Mouse (Mus musculus) Patski (cell line): Measurements from ENCODE around the gene Slc6a6. TPM values are rescaled to one million over a fixed set of nuclear protein-coding genes. Genes with fewer than 3 reads are reported as not detected.

Source experiments
- ATAC-seq: fragments of 100-300 bp; one replicate; pipeline ENCODE4 v1.8.0; 2021
- CTCF ChIA-PET: fragments of 350-600 bp; sonication (Branson Sonifier 250); formaldehyde crosslinking; loops from one replicate; lab custom pipeline; 2022; ENCODE audit warnings: inconsistent platforms; lab: Charles Lee
- POLR2A ChIA-PET: fragments of 350-600 bp; sonication (Branson Sonifier 250); formaldehyde crosslinking; loops from one replicate; lab custom pipeline; 2022; ENCODE audit warnings: antibody characterized with exemption, inconsistent platforms; lab: Charles Lee
- DNase-seq: peaks from one replicate; pipeline ENCODE4 v3.0.0-alpha.2; 2011; ENCODE audit warnings: low read depth, low spot score
- H3K27me3 ChIP-seq: fragments of 371-371 bp; one replicate; pipeline ENCODE4 v1.5.1; 2021
- CTCF ChIP-seq: fragments of 100-300 bp; IDR thresholded peaks from one replicate; pipeline ENCODE4 v1.5.1; 2021
- in situ Hi-C: fragments of 300-500 bp; cut with MboI; formaldehyde crosslinking; loops from 3 replicates; pipeline ENCODE4 v1.11.1; 2018; ENCODE audit warnings: low pct_unique_long_range_greater_than_20kb, mixed read lengths
- polyA plus RNA-seq: library from polyadenylated mRNA; unstranded; gene quantifications from one replicate; pipeline ENCODE4 v1.2.3, GENCODE M21; 2021

Gene Slc6a6
- polyA plus RNA-seq, 1 experiment from 2014 or later = 497 TPM

- DNase-seq = no peak
Measured at GRCm38 (mm10) chr6:91788311-91788798, 104.5 kb downstream of the Slc6a6 start.

GRCm38 (mm10) chr6:91795640-91796039 lies 111.8 kb downstream of the Slc6a6 start:
- no peak for TF ChIP-seq CTCF
- ChIA-PET POLR2A (no interaction called here), CTCF (no interaction called here)
- in situ Hi-C loops = no loop called here
- DNase-seq (no peak), ATAC-seq (no peak)
- peaks cover 55% of the 10 kb centered on the region for H3K27me3 ChIP-seq

More at GRCm38 (mm10) chr6:91788311-91788798, 104.5 kb downstream of the Slc6a6 start:
- H3K27me3 ChIP-seq = peaks cover 11% of the 10 kb centered on the region
- CTCF ChIA-PET = no interaction called here
- POLR2A ChIA-PET = no interaction called here
- no peak for ATAC-seq
- in situ Hi-C loops = no loop called here
- no peak for TF ChIP-seq CTCF

- in situ Hi-C loops = no loop called here
- TF ChIP-seq CTCF = no peak
Measured at GRCm38 (mm10) chr6:91796064-91796463, 112.2 kb downstream of the Slc6a6 start.

GRCm38 (mm10) chr6:91796736-91797135 lies 112.9 kb downstream of the Slc6a6 start:
- TF ChIP-seq CTCF = no peak
- ChIA-PET POLR2A (no interaction called here), CTCF (no interaction called here)
- DNase-seq (no peak), ATAC-seq (no peak)
- H3K27me3 ChIP-seq = peaks cover 61% of the 10 kb centered on the region
- in situ Hi-C loops = no loop called here

More at GRCm38 (mm10) chr6:91796064-91796463, 112.2 kb downstream of the Slc6a6 start:
- DNase-seq (no peak), ATAC-seq (no peak)
- peaks cover 58% of the 10 kb centered on the region for H3K27me3 ChIP-seq
- ChIA-PET CTCF (no interaction called here), POLR2A (no interaction called here)

GRCm38 (mm10) chr6:91798496-91798895 lies 114.6 kb downstream of the Slc6a6 start:
- no peak for ATAC-seq
- CTCF ChIA-PET = no interaction called here
- no peak for TF ChIP-seq CTCF
- in situ Hi-C loops = no loop called here
- H3K27me3 ChIP-seq = peaks cover 75% of the 10 kb centered on the region
- no peak for DNase-seq
- POLR2A ChIA-PET = no interaction called here

- POLR2A ChIA-PET = no interaction called here
- DNase-seq = no peak
- no peak for TF ChIP-seq CTCF
- H3K27me3 ChIP-seq = peaks cover 83% of the 10 kb centered on the region
- ATAC-seq = no peak
- CTCF ChIA-PET = interaction anchor here (0.7 kb wide), 1 partner anchor 277 kb away, joined by 3 read pairs; no protein-coding TSS in a partner anchor
- in situ Hi-C loops = no loop called here
Measured at GRCm38 (mm10) chr6:91804177-91804576, 120.3 kb downstream of the Slc6a6 start.

- DNase-seq (no peak), ATAC-seq (no peak)
- no peak for TF ChIP-seq CTCF
- CTCF ChIA-PET = no interaction called here
- in situ Hi-C loops = no loop called here
- POLR2A ChIA-PET = no interaction called here
- peaks cover 82% of the 10 kb centered on the region for H3K27me3 ChIP-seq
Measured at GRCm38 (mm10) chr6:91807169-91807568, 123.3 kb downstream of the Slc6a6 start.

GRCm38 (mm10) chr6:91808022-91808421 lies 124.2 kb downstream of the Slc6a6 start:
- in situ Hi-C loops = no loop called here
- TF ChIP-seq CTCF = no peak
- DNase-seq (no peak), ATAC-seq (no peak)
- H3K27me3 ChIP-seq = peaks cover 74% of the 10 kb centered on the region
- ChIA-PET POLR2A (no interaction called here), CTCF (no interaction called here)

Other genes starting within 250 kb of the Slc6a6 start
- 24.0 TPM for gene Chchd4, start 210.5 kb upstream of the Slc6a6 start, polyA plus RNA-seq
- gene Tmem43, start 210.3 kb upstream of the Slc6a6 start, polyA plus RNA-seq = 59.2 TPM
- 45.1 TPM for gene Xpc, start 168.2 kb upstream of the Slc6a6 start, polyA plus RNA-seq
- 82.6 TPM for gene Lsm3, start 168.1 kb upstream of the Slc6a6 start, polyA plus RNA-seq
- 0.04 TPM for gene Grip2, start 143.2 kb downstream of the Slc6a6 start, polyA plus RNA-seq
- 28.3 TPM for gene Ccdc174, start 194.0 kb downstream of the Slc6a6 start, polyA plus RNA-seq
- 0.40 TPM for gene 4930590J08Rik, start 218.8 kb downstream of the Slc6a6 start, polyA plus RNA-seq